Mouse (Mus musculus) E14TG2a.4 (cell line): ENCODE measurements at regions not wholly inside any gene's neighbourhood (a gene's known extent, or its start where the extent isn't known, plus 50 kb on each side); places are given as distances from the start of the nearest gene placed in this dataset.

Experiments
- CTCF ChIP-seq: conservative IDR thresholded peaks from 2 replicates; pipeline ENCODE4 v1.5.1; 2014; ENCODE audit warnings: low read length
- NANOG ChIP-seq: IDR thresholded peaks from 2 replicates; pipeline ENCODE4 v1.6.1; 2014; ENCODE audit warnings: borderline replicate concordance, low read length, mixed read lengths
- POU5F1 ChIP-seq: IDR thresholded peaks from 2 replicates; pipeline ENCODE4 v1.6.1; 2014; ENCODE audit warnings: low read length, borderline replicate concordance

DNA sequence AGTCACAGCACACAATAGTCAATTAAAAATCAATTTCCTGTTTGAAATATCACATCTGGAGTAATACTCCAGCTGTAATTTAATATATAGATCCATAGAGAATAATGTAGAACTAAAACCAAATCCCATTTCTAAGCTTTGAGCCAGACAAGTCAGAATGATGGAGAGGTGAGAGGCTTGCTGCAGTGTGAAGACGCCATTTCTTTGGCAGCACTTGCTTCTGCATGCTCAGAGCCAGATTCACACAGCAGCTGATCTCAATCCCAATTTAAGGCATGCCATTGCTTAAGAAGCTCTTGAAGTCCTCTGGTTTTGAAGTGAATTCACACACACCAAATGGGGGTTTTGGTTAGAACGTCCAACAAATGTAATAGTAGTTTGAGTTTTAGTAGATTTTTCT is 447.9 kb downstream of the Wdr20rt start:
- no peak for TF ChIP-seq CTCF
- no peak for TF ChIP-seq NANOG
- TF ChIP-seq POU5F1 = no peak
